Mouse (Mus musculus): ENCODE data around the gene Chtf18. TPM values are rescaled to one million over a fixed set of nuclear protein-coding genes. Genes with fewer than 3 reads are reported as not detected.
A peak's percentile ranks its signal among the peaks of the same experiment; 100 is the strongest.

The Chtf18 gene
- polyA plus RNA-seq, 1 experiment from 2014 or later = 11.9 TPM

DNA sequence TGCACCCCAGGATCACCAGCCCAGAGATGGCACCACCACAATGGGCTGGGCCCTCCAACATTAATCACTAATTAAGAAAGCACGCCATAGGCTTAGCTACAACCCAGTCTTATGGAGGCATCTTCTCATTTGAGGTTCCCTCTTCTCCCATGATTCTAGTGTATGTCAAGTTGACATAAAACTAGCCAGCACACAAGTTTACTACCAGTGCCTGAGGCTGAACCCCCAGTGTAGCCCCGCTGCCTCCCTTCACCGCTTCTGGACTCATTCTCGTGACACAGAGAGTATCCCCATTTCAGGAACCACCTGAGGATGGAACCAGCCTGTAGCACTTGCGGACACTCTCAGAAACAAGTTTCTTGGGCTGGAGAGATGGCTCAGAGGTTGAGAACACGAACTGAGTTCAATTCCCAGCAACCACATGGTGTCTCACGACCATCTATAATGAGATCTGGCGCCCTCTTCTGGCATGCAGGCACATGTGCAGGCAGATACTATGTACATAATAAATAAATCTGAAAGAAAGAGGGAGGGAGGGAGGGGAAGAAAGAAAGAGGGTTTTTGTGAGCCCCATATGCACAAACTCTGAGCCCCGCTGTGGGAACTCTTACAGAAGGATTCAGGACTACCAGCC lies 26.2 kb downstream of the Chtf18 start:
- no peak for ATAC-seq (ENCODE audit: low FRiP score)
- Histone ChIP-seq H3K9ac (ENCODE audit: low read depth, low read length) (no peak overlapping the region), H3K9me3 (ENCODE audit: control insufficient read depth, low read length) (no peaks in the 10 kb centered on the region), H3K4me3 (ENCODE audit: low read depth, low read length) (no peak overlapping the region), H3K4me2 (replicated peaks; ENCODE audit: low read depth, low read length) (no peak overlapping the region), H3K27me3 (ENCODE audit: control insufficient read depth, insufficient read depth, low read length) (no peaks in the 10 kb centered on the region), H3K36me3 (ENCODE audit: control insufficient read depth, insufficient read depth, low read length) (no peaks in the 10 kb centered on the region), H3K27ac (ENCODE audit: low read depth, low read length) (no peak overlapping the region), H3K4me1 (replicated peaks; ENCODE audit: control insufficient read depth, insufficient read depth, low read length) (0 out of 2 replicates have a peak, but pooled peaks cover 3% of the 10 kb centered on the region)
- WGBS = 60% methylated on average over 9 of the region's 9 CpGs
- DNase-seq (ENCODE audit: low spot score) = no peak

GRCm38 (mm10) chr17:25698446-25698845 lies 28.8 kb downstream of the Chtf18 start:
- DNase-seq (ENCODE audit: low spot score) (peak; percentile 91), ATAC-seq (ENCODE audit: low FRiP score) (no peak)
- no peak overlapping the region for H3K9ac ChIP-seq (ENCODE audit: low read depth, low read length)
- H3K27me3 ChIP-seq (ENCODE audit: control insufficient read depth, insufficient read depth, low read length) = no peaks in the 10 kb centered on the region
- no peaks in the 10 kb centered on the region for H3K36me3 ChIP-seq (ENCODE audit: control insufficient read depth, insufficient read depth, low read length)
- 13% methylated on average over 7 of the region's 7 CpGs for WGBS
- H3K9me3 ChIP-seq (ENCODE audit: control insufficient read depth, low read length) = no peaks in the 10 kb centered on the region
- H3K27ac ChIP-seq (ENCODE audit: low read depth, low read length) = no peak overlapping the region
- no peak overlapping the region for H3K4me3 ChIP-seq (ENCODE audit: low read depth, low read length)
- H3K4me2 ChIP-seq (replicated peaks; ENCODE audit: low read depth, low read length) = no peak overlapping the region
- 0 out of 2 replicates have a peak, but pooled peaks cover 3% of the 10 kb centered on the region for H3K4me1 ChIP-seq (replicated peaks; ENCODE audit: control insufficient read depth, insufficient read depth, low read length)

DNA sequence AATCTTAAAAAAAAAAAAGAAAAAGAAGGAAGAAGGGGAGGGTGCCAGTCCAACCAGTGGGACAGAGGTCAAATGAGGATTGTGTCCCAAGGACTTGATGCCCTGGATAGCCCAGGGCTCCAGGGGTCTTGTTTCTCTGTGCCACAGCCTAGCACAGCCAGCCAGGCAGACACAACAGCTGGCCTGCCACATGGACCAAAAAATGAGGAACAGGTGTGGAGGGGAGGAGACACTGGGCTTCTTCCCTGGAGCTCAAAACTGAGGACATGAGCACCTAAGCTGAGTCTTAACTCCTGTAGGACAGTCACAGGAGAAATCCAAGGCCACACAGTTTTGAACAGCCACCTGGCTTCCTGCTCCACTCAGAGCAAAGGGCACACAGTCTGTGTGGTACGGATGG lies 31.0 kb downstream of the Chtf18 start:
- no peaks in the 10 kb centered on the region for H3K9me3 ChIP-seq (ENCODE audit: control insufficient read depth, low read length)
- WGBS = 33% methylated on average over 1 of the region's 1 CpGs
- no peak overlapping the region for H3K4me2 ChIP-seq (replicated peaks; ENCODE audit: low read depth, low read length)
- DNase-seq (ENCODE audit: low spot score) = no peak
- H3K27me3 ChIP-seq (ENCODE audit: control insufficient read depth, insufficient read depth, low read length) = no peaks in the 10 kb centered on the region
- no peaks in the 10 kb centered on the region for H3K36me3 ChIP-seq (ENCODE audit: control insufficient read depth, insufficient read depth, low read length)
- ATAC-seq (ENCODE audit: low FRiP score) = no peak
- no peak overlapping the region for H3K4me3 ChIP-seq (ENCODE audit: low read depth, low read length)
- H3K27ac ChIP-seq (ENCODE audit: low read depth, low read length) = no peak overlapping the region
- H3K4me1 ChIP-seq (replicated peaks; ENCODE audit: control insufficient read depth, insufficient read depth, low read length) = 0 out of 2 replicates have a peak, but pooled peaks cover 3% of the 10 kb centered on the region
- H3K9ac ChIP-seq (ENCODE audit: low read depth, low read length) = 0 out of 2 replicates have a peak overlapping the region, but pooled peaks have one; percentile 27

- Histone ChIP-seq H3K4me1 (replicated peaks; ENCODE audit: control insufficient read depth, insufficient read depth, low read length) (no peaks in the 10 kb centered on the region), H3K4me3 (ENCODE audit: low read depth, low read length) (no peak overlapping the region), H3K27me3 (ENCODE audit: control insufficient read depth, insufficient read depth, low read length) (no peaks in the 10 kb centered on the region), H3K9me3 (ENCODE audit: control insufficient read depth, low read length) (no peaks in the 10 kb centered on the region), H3K4me2 (replicated peaks; ENCODE audit: low read depth, low read length) (no peak overlapping the region), H3K9ac (ENCODE audit: low read depth, low read length) (no peak overlapping the region), H3K27ac (ENCODE audit: low read depth, low read length) (no peak overlapping the region), H3K36me3 (ENCODE audit: control insufficient read depth, insufficient read depth, low read length) (no peaks in the 10 kb centered on the region)
- 80% methylated on average over 4 of the region's 4 CpGs for WGBS
- DNase-seq (ENCODE audit: low spot score) = no peak
- no peak for ATAC-seq (ENCODE audit: low FRiP score)
Measured at GRCm38 (mm10) chr17:25688922-25689321, 38.3 kb downstream of the Chtf18 start.

DNA sequence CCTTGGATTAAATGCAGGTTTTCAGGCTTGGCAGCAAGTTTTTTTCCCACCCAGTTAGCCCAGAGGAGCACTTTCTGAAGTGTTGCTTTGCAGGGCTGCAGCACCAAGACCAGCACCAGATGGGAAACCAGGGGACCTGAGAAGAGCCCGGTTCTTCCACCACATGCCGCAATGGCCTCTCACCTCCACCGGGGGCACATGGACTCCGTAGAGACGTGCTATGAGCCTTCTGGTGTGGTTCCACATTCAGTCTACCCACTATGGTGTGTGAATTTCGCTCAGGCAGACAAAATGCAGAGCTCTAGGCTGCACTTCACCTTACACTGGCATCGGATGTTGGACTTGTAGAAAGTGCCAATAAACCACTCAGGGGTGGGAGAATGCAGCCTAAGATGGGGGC lies 40.9 kb downstream of the Chtf18 start:
- Histone ChIP-seq H3K4me1 (replicated peaks; ENCODE audit: control insufficient read depth, insufficient read depth, low read length) (no peaks in the 10 kb centered on the region), H3K9me3 (ENCODE audit: control insufficient read depth, low read length) (no peaks in the 10 kb centered on the region), H3K27me3 (ENCODE audit: control insufficient read depth, insufficient read depth, low read length) (no peaks in the 10 kb centered on the region), H3K36me3 (ENCODE audit: control insufficient read depth, insufficient read depth, low read length) (no peaks in the 10 kb centered on the region), H3K9ac (ENCODE audit: low read depth, low read length) (no peak overlapping the region), H3K4me2 (replicated peaks; ENCODE audit: low read depth, low read length) (no peak overlapping the region), H3K4me3 (ENCODE audit: low read depth, low read length) (no peak overlapping the region), H3K27ac (ENCODE audit: low read depth, low read length) (no peak overlapping the region)
- WGBS = 54% methylated on average over 7 of the region's 7 CpGs
- peak; percentile 57 for DNase-seq (ENCODE audit: low spot score)
- no peak for ATAC-seq (ENCODE audit: low FRiP score)

GRCm38 (mm10) chr17:25681636-25682035 lies 45.6 kb downstream of the Chtf18 start:
- no peaks in the 10 kb centered on the region for H3K27me3 ChIP-seq (ENCODE audit: control insufficient read depth, insufficient read depth, low read length)
- no peak overlapping the region for H3K27ac ChIP-seq (ENCODE audit: low read depth, low read length)
- WGBS = 75% methylated on average over 4 of the region's 4 CpGs
- H3K9me3 ChIP-seq (ENCODE audit: control insufficient read depth, low read length) = no peaks in the 10 kb centered on the region
- no peaks in the 10 kb centered on the region for H3K36me3 ChIP-seq (ENCODE audit: control insufficient read depth, insufficient read depth, low read length)
- no peak overlapping the region for H3K9ac ChIP-seq (ENCODE audit: low read depth, low read length)
- ATAC-seq (ENCODE audit: low FRiP score) (no peak), DNase-seq (ENCODE audit: low spot score) (no peak)
- H3K4me2 ChIP-seq (replicated peaks; ENCODE audit: low read depth, low read length) = no peak overlapping the region
- H3K4me3 ChIP-seq (ENCODE audit: low read depth, low read length) = no peak overlapping the region
- peaks cover 8% of the 10 kb centered on the region; the same call in 1 of the 2 replicates for H3K4me1 ChIP-seq (replicated peaks; ENCODE audit: control insufficient read depth, insufficient read depth, low read length)

DNA sequence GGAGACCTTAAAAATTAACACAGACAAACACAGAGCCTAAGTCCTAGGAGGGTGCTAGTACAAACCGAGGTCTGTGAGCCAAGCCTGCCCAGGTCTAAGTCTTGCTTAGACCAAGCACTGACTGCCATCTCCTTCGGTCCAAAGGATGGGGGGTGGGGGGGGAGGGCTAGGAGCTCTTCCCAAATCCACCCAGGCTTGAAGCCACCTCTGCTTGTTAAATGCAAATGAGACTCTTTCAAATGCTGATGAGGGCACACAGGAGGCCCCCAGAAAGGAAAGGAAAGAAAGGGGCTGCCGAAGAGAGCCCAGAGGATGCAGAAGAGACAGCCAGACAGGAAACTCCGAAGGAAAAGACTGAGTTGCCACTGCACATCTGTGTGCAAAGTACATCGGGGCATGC lies 47.4 kb downstream of the Chtf18 start:
- H3K27ac ChIP-seq (ENCODE audit: low read depth, low read length) = 0 out of 2 replicates have a peak overlapping the region, but pooled peaks have one; percentile 13
- H3K4me3 ChIP-seq (ENCODE audit: low read depth, low read length) = no peak overlapping the region
- no peak overlapping the region for H3K9ac ChIP-seq (ENCODE audit: low read depth, low read length)
- ATAC-seq (ENCODE audit: low FRiP score) = peak; percentile 47; the same call in 1 of the 2 replicates
- H3K36me3 ChIP-seq (ENCODE audit: control insufficient read depth, insufficient read depth, low read length) = no peaks in the 10 kb centered on the region
- H3K4me2 ChIP-seq (replicated peaks; ENCODE audit: low read depth, low read length) = peak overlapping the region; percentile 17; the same call in 1 of the 2 replicates
- no peaks in the 10 kb centered on the region for H3K27me3 ChIP-seq (ENCODE audit: control insufficient read depth, insufficient read depth, low read length)
- DNase-seq (ENCODE audit: low spot score) = no peak
- H3K4me1 ChIP-seq (replicated peaks; ENCODE audit: control insufficient read depth, insufficient read depth, low read length) = peaks cover 8% of the 10 kb centered on the region; the same call in 1 of the 2 replicates
- 12% methylated on average over 5 of the region's 5 CpGs for WGBS
- H3K9me3 ChIP-seq (ENCODE audit: control insufficient read depth, low read length) = no peaks in the 10 kb centered on the region

DNA sequence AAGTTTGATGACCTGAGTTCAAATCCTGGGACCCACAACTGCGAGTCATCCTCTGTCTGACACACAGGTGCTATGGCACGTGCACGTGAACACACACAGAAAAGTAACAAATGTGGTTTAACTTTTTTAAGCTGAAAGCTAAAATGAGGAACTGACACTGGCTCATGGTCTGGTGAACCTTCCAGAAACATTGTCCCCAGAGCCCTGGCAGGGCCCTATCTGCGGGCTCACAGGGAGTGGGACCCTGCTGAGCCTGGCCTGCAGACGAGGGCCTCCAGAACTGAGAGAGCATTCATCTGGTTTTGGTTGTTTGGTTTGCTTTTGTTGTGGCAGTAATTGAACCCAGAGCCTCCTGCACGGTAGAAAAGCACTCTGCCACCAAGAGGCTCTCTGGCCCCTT lies 49.2 kb downstream of the Chtf18 start:
- Histone ChIP-seq H3K4me3 (ENCODE audit: low read depth, low read length) (no peak overlapping the region), H3K27me3 (ENCODE audit: control insufficient read depth, insufficient read depth, low read length) (no peaks in the 10 kb centered on the region), H3K9ac (ENCODE audit: low read depth, low read length) (no peak overlapping the region), H3K4me2 (replicated peaks; ENCODE audit: low read depth, low read length) (no peak overlapping the region), H3K27ac (ENCODE audit: low read depth, low read length) (no peak overlapping the region; the same call in 1 of the 2 replicates), H3K9me3 (ENCODE audit: control insufficient read depth, low read length) (no peaks in the 10 kb centered on the region), H3K4me1 (replicated peaks; ENCODE audit: control insufficient read depth, insufficient read depth, low read length) (peaks cover 8% of the 10 kb centered on the region; the same call in 1 of the 2 replicates), H3K36me3 (ENCODE audit: control insufficient read depth, insufficient read depth, low read length) (no peaks in the 10 kb centered on the region)
- ATAC-seq (ENCODE audit: low FRiP score) = no peak
- DNase-seq (ENCODE audit: low spot score) = no peak
- WGBS = 61% methylated on average over 6 of the region's 6 CpGs

- no peaks in the 10 kb centered on the region for H3K36me3 ChIP-seq (ENCODE audit: control insufficient read depth, insufficient read depth, low read length)
- ATAC-seq (ENCODE audit: low FRiP score) (no peak), DNase-seq (ENCODE audit: low spot score) (no peak)
- H3K4me2 ChIP-seq (replicated peaks; ENCODE audit: low read depth, low read length) = no peak overlapping the region
- H3K27ac ChIP-seq (ENCODE audit: low read depth, low read length) = no peak overlapping the region
- H3K27me3 ChIP-seq (ENCODE audit: control insufficient read depth, insufficient read depth, low read length) = no peaks in the 10 kb centered on the region
- no peaks in the 10 kb centered on the region for H3K9me3 ChIP-seq (ENCODE audit: control insufficient read depth, low read length)
- no peak overlapping the region for H3K4me3 ChIP-seq (ENCODE audit: low read depth, low read length)
- no peak overlapping the region for H3K9ac ChIP-seq (ENCODE audit: low read depth, low read length)
- peaks cover 5% of the 10 kb centered on the region for H3K4me1 ChIP-seq (replicated peaks; ENCODE audit: control insufficient read depth, insufficient read depth, low read length)
Measured at GRCm38 (mm10) chr17:25672982-25673381, 54.2 kb downstream of the Chtf18 start.
